Mouse (Mus musculus) liver, postnatal 0 days (tissue): ENCODE measurements around the gene Ddb2.

Source experiments
- CTCF ChIP-seq: sonication (generic); IDR thresholded peaks from 2 replicates; pipeline ENCODE4 v1.5.1; 2016; ENCODE audit warnings: antibody characterized with exemption, low read depth
- EP300 ChIP-seq: IDR thresholded peaks from 2 replicates; pipeline ENCODE4 v1.6.1; 2016; ENCODE audit warnings: antibody characterized with exemption, low read depth, mild to moderate bottlenecking

DNA sequence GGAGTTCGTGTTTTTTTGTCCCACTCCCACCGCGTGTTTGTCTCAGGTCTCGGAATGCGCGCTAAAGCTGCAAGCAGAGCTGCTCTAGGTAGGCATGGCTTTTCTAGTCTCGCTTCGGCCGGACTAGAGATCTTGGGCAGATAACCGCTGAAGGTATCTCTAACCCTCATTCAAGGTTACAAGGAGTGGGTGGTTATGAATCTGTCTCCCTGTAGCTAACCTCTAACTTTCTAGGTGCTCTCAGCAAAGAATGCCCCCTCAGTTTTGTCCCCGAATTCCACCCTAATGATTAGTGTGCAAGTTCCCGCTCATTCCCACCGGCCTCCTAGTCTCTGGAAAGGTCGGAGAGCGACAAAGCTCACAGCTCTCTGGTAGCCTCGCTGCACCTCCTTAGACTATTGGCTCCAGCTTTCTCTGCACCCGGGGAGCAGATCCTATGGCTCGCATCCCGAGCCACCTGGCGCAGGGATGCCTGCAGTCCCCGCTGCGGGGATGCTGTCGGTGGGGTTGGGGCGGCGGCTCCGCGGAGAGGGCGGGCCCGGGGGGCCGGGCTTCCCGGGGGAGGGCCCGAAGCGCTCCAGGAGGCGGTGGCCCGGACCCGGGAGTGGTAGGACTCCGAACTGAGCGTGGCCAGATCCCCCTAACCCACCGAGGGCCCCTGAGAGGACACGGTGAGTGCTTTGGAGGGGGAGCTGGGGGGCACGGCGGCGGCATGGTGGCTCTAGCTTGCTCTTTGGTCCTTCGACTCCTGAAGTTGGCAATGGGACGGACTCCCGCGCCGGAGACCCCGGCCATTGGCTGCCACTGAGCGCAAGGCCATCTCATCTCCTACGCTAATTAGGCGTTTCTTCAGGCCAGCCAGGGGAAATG is 19.7 kb upstream of the Ddb2 start:
- TF ChIP-seq CTCF (no peak), EP300 (no peak)
